Mouse (Mus musculus): ENCODE results near the gene Slc23a3.

- TF ChIP-seq CTCF (IDR thresholded peaks at IDR 0.05; ENCODE audit: borderline replicate concordance, extremely low read depth, insufficient read depth, insufficient read length), result no peak
- no peak for TF ChIP-seq POLR2A (IDR thresholded peaks at IDR 0.05; ENCODE audit: borderline replicate concordance, extremely low read depth, insufficient read depth, insufficient read length, poor library complexity, severe bottlenecking)
These were observed 7.0 kb upstream of the Slc23a3 start for GRCm38 (mm10) chr1:75140601-75141190.
